Mouse (Mus musculus): Measurements from ENCODE around the gene Alk. TPM values are rescaled to one million over a fixed set of nuclear protein-coding genes. Genes with fewer than 3 reads are reported as not detected.
A peak's percentile ranks its signal among the peaks of the same experiment; 100 is the strongest.

The Alk gene
- polyA plus RNA-seq, 1 experiment from 2014 or later, result 0.39 TPM

DNA sequence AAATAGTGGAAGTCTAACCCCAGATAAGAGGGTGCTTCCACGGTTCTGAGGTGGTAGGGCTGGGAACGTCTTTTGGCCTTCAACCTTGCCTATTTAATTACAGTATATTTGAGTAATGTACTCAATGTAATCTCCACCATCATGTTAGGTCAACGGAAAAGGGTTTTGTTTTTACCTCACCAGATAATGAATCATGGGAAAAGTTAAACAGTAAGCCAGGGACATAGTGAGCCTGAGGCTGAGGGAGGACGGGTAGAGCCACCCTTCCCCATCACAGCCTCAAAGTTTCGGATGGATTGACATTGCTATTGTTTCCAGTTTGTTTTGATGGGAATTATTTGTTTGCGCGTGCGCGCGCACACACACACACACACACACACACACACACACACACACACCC is 668.6 kb downstream of the Alk start:
- WGBS (ENCODE audit: insufficient replicate concordance), result 81% methylated on average over 10 of the region's 10 CpGs
- Histone ChIP-seq H3K9ac (ENCODE audit: low read depth, low read length) (no peak overlapping the region), H3K27me3 (ENCODE audit: control insufficient read depth, insufficient read depth, low read length) (no peaks in the 10 kb centered on the region), H3K9me3 (replicated peaks; ENCODE audit: control insufficient read depth, low read length) (no peaks in the 10 kb centered on the region; the same call in 1 of the 2 replicates), H3K4me3 (ENCODE audit: low read depth, low read length) (no peak overlapping the region), H3K4me2 (no peak overlapping the region), H3K36me3 (ENCODE audit: control insufficient read depth, insufficient read depth, low read length) (no peaks in the 10 kb centered on the region), H3K27ac (ENCODE audit: low read depth, low read length) (no peak overlapping the region), H3K4me1 (ENCODE audit: control insufficient read depth, insufficient read depth, low read length) (no peaks in the 10 kb centered on the region)
- no peak for ATAC-seq (replicated peaks; ENCODE audit: insufficient number of reproducible peaks, low FRiP score, low TSS enrichment)

DNA sequence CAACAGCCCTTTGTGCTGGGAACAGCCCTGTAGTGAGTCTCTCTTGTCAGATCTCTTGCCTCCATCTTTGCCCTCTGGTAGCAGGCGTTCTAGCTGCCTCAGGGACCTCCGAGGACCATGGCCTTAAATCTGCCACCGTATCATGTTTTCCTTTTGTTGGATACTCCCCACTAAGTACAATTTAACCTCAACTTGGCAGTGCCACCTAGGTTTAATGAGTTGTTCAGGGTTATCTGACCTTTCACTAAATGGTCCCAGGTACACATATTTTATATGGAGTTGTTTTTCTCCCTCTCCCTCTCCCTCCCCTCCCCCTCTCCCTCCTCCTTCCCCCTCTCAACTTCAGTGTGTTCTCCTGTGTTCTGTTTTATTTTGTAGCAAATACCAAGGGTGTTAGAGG is 669.1 kb downstream of the Alk start:
- Histone ChIP-seq H3K9ac (ENCODE audit: low read depth, low read length) (no peak overlapping the region), H3K27me3 (ENCODE audit: control insufficient read depth, insufficient read depth, low read length) (no peaks in the 10 kb centered on the region), H3K36me3 (ENCODE audit: control insufficient read depth, insufficient read depth, low read length) (no peaks in the 10 kb centered on the region), H3K9me3 (replicated peaks; ENCODE audit: control insufficient read depth, low read length) (no peaks in the 10 kb centered on the region; the same call in 1 of the 2 replicates), H3K4me1 (ENCODE audit: control insufficient read depth, insufficient read depth, low read length) (no peaks in the 10 kb centered on the region), H3K4me2 (no peak overlapping the region), H3K4me3 (ENCODE audit: low read depth, low read length) (no peak overlapping the region), H3K27ac (ENCODE audit: low read depth, low read length) (no peak overlapping the region)
- no peak for ATAC-seq (replicated peaks; ENCODE audit: insufficient number of reproducible peaks, low FRiP score, low TSS enrichment)
- 65% methylated on average over 3 of the region's 3 CpGs for WGBS (ENCODE audit: insufficient replicate concordance)

DNA sequence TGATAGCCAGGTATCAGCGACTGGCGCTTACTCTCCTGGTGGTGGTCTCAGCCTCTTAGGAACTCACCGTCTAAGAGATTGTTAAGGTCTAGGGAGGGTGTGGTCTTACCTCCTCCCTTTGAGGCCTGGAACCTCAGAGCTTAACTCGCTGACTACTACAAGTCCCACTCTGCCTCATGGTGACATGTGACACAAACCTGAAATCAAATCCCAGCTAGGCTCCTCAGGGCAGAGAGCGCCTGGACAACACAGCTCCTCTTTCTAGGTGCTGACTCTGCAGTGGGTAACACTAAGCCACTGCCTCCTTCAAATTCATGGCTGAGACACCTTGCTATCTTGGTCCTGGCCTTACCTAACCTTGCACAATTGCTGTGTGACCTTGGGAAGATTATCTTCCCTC is 689.5 kb downstream of the Alk start:
- Histone ChIP-seq H3K9me3 (replicated peaks; ENCODE audit: control insufficient read depth, low read length) (no peaks in the 10 kb centered on the region), H3K4me1 (ENCODE audit: control insufficient read depth, insufficient read depth, low read length) (no peaks in the 10 kb centered on the region), H3K9ac (ENCODE audit: low read depth, low read length) (no peak overlapping the region), H3K4me2 (no peak overlapping the region), H3K27me3 (ENCODE audit: control insufficient read depth, insufficient read depth, low read length) (no peaks in the 10 kb centered on the region), H3K27ac (ENCODE audit: low read depth, low read length) (no peak overlapping the region), H3K36me3 (ENCODE audit: control insufficient read depth, insufficient read depth, low read length) (no peaks in the 10 kb centered on the region), H3K4me3 (ENCODE audit: low read depth, low read length) (no peak overlapping the region)
- no peak for ATAC-seq (replicated peaks; ENCODE audit: insufficient number of reproducible peaks, low FRiP score, low TSS enrichment)
- 56% methylated on average over 5 of the region's 5 CpGs for WGBS (ENCODE audit: insufficient replicate concordance)

DNA sequence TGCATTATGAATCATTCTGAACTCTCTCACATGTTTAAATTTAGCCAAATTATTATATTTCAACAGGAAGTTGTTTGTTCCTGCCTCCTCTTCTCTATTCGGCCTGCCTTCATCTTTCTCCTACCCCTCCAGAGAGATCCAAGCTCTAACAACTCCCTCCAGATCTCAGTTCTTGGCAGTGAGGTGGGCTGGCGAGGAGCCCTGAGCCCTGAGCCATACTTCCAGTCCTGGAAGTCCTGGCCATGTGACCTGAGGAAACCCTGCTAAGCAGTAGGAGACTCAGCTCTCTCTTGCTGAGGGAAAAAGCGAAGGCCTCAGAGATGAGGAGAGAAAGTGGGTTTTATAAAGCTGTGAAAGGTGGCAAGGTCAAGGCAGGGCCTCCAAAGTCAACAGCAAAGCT is 689.9 kb downstream of the Alk start:
- Histone ChIP-seq H3K36me3 (ENCODE audit: control insufficient read depth, insufficient read depth, low read length) (no peaks in the 10 kb centered on the region), H3K4me2 (no peak overlapping the region), H3K9ac (ENCODE audit: low read depth, low read length) (no peak overlapping the region), H3K27ac (ENCODE audit: low read depth, low read length) (no peak overlapping the region), H3K4me1 (ENCODE audit: control insufficient read depth, insufficient read depth, low read length) (no peaks in the 10 kb centered on the region), H3K9me3 (replicated peaks; ENCODE audit: control insufficient read depth, low read length) (no peaks in the 10 kb centered on the region), H3K4me3 (ENCODE audit: low read depth, low read length) (no peak overlapping the region), H3K27me3 (ENCODE audit: control insufficient read depth, insufficient read depth, low read length) (no peaks in the 10 kb centered on the region)
- ATAC-seq (replicated peaks; ENCODE audit: insufficient number of reproducible peaks, low FRiP score, low TSS enrichment), result no peak
- WGBS (ENCODE audit: insufficient replicate concordance), result 74% methylated on average over 3 of the region's 3 CpGs

DNA sequence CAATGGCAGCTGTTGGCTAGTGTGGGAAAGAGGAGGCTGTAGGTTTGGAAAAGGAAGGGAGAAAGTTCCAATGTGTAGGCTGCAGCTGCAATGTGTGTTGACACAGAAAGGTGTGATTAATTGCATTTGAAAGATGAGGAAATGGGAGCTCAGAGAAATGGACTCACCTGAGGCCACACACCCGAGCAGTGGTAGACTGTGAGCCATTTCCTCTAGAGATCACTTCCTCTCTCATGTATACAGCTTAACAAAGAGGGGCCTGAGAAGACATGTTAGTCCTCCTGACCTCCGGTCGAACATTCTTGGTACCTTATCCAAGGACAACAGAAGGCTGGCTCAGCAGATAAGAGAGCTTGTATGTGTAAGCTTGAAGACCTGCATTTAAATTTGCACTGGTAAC is 691.2 kb downstream of the Alk start:
- H3K9me3 ChIP-seq (replicated peaks; ENCODE audit: control insufficient read depth, low read length), result no peaks in the 10 kb centered on the region
- H3K4me1 ChIP-seq (ENCODE audit: control insufficient read depth, insufficient read depth, low read length), result no peaks in the 10 kb centered on the region
- no peaks in the 10 kb centered on the region for H3K36me3 ChIP-seq (ENCODE audit: control insufficient read depth, insufficient read depth, low read length)
- no peaks in the 10 kb centered on the region for H3K27me3 ChIP-seq (ENCODE audit: control insufficient read depth, insufficient read depth, low read length)
- H3K4me3 ChIP-seq (ENCODE audit: low read depth, low read length), result no peak overlapping the region
- H3K27ac ChIP-seq (ENCODE audit: low read depth, low read length), result no peak overlapping the region
- no peak for ATAC-seq (replicated peaks; ENCODE audit: insufficient number of reproducible peaks, low FRiP score, low TSS enrichment)
- H3K9ac ChIP-seq (ENCODE audit: low read depth, low read length), result no peak overlapping the region
- no peak overlapping the region for H3K4me2 ChIP-seq
- 48% methylated on average over 3 of the region's 3 CpGs for WGBS (ENCODE audit: insufficient replicate concordance)

DNA sequence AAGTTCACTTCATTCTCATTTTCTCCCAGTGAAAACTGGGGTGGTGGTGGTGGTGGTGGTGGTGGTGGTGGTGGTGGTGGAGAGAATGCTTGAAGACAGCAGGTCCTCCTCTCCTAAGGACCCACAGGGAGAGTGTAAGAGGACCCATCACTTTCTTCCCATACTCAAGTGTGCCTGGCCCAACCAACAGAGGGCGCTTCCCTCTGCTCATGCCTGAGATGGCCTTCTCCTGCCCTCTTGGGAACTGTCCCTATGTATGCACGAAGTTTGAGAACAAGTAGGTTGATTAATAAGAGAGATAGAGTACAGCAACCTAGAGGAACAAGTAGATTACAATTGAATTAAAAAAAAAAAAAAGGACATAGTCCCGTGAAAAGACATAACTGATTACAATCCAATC is 695.3 kb downstream of the Alk start:
- no peak overlapping the region for H3K9ac ChIP-seq (ENCODE audit: low read depth, low read length)
- no peak overlapping the region for H3K4me3 ChIP-seq (ENCODE audit: low read depth, low read length)
- H3K27ac ChIP-seq (ENCODE audit: low read depth, low read length), result no peak overlapping the region
- 38% methylated on average over 3 of the region's 3 CpGs for WGBS (ENCODE audit: insufficient replicate concordance)
- H3K9me3 ChIP-seq (replicated peaks; ENCODE audit: control insufficient read depth, low read length), result no peaks in the 10 kb centered on the region
- H3K4me1 ChIP-seq (ENCODE audit: control insufficient read depth, insufficient read depth, low read length), result no peaks in the 10 kb centered on the region
- H3K27me3 ChIP-seq (ENCODE audit: control insufficient read depth, insufficient read depth, low read length), result no peaks in the 10 kb centered on the region
- H3K4me2 ChIP-seq, result no peak overlapping the region
- H3K36me3 ChIP-seq (ENCODE audit: control insufficient read depth, insufficient read depth, low read length), result no peaks in the 10 kb centered on the region
- ATAC-seq (replicated peaks; ENCODE audit: insufficient number of reproducible peaks, low FRiP score, low TSS enrichment), result no peak

DNA sequence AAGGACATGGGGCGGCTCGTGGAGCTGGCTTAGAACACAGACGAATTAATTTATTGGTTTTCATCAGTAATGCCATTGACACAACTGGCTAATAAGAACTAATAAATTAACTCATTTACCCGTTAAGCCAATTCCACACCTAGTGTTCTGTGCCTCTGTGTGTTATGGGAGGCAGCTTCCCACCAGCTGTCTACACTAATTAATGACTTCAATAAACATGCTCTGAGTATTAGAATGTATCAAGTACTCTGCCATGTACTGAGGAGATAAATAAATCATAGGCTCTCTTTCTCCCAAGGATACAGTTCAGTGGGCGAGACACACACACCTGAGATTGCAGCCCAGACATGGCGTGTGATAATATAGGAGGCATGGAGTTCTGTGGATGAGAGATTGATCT is 723.1 kb downstream of the Alk start:
- H3K9me3 ChIP-seq (replicated peaks; ENCODE audit: control insufficient read depth, low read length), result no peaks in the 10 kb centered on the region
- H3K4me3 ChIP-seq (ENCODE audit: low read depth, low read length), result no peak overlapping the region
- no peak overlapping the region for H3K27ac ChIP-seq (ENCODE audit: low read depth, low read length)
- no peaks in the 10 kb centered on the region for H3K27me3 ChIP-seq (ENCODE audit: control insufficient read depth, insufficient read depth, low read length)
- no peaks in the 10 kb centered on the region for H3K4me1 ChIP-seq (ENCODE audit: control insufficient read depth, insufficient read depth, low read length)
- WGBS (ENCODE audit: insufficient replicate concordance), result 84% methylated on average over 6 of the region's 6 CpGs
- H3K9ac ChIP-seq (ENCODE audit: low read depth, low read length), result no peak overlapping the region
- H3K4me2 ChIP-seq, result no peak overlapping the region
- ATAC-seq (replicated peaks; ENCODE audit: insufficient number of reproducible peaks, low FRiP score, low TSS enrichment), result no peak
- no peaks in the 10 kb centered on the region for H3K36me3 ChIP-seq (ENCODE audit: control insufficient read depth, insufficient read depth, low read length)

DNA sequence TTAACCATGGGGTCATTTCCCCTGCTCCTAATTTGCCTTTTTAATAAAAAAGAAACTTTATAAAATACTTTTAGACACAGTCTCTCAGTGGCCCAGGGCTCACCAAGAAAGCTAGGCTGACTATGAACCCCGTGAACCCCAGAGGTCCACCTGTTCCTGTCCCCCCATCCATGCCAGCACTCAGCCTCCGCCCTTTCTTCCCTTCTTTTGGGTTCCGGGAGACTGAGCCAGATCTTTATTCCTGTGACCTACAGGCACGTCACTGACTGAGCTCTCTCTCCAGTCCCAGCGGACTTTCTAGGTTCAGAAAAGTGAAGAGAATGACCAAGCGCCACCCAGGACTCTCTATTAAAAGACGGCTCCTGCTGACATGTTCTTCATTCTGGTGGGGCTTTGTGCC is 728.9 kb downstream of the Alk start:
- Histone ChIP-seq H3K4me2 (no peak overlapping the region), H3K9me3 (replicated peaks; ENCODE audit: control insufficient read depth, low read length) (no peaks in the 10 kb centered on the region), H3K4me1 (ENCODE audit: control insufficient read depth, insufficient read depth, low read length) (no peaks in the 10 kb centered on the region), H3K9ac (ENCODE audit: low read depth, low read length) (no peak overlapping the region), H3K27me3 (ENCODE audit: control insufficient read depth, insufficient read depth, low read length) (no peaks in the 10 kb centered on the region), H3K36me3 (ENCODE audit: control insufficient read depth, insufficient read depth, low read length) (no peaks in the 10 kb centered on the region), H3K27ac (ENCODE audit: low read depth, low read length) (no peak overlapping the region), H3K4me3 (ENCODE audit: low read depth, low read length) (no peak overlapping the region)
- ATAC-seq (replicated peaks; ENCODE audit: insufficient number of reproducible peaks, low FRiP score, low TSS enrichment), result no peak
- WGBS (ENCODE audit: insufficient replicate concordance), result 70% methylated on average over 7 of the region's 7 CpGs

DNA sequence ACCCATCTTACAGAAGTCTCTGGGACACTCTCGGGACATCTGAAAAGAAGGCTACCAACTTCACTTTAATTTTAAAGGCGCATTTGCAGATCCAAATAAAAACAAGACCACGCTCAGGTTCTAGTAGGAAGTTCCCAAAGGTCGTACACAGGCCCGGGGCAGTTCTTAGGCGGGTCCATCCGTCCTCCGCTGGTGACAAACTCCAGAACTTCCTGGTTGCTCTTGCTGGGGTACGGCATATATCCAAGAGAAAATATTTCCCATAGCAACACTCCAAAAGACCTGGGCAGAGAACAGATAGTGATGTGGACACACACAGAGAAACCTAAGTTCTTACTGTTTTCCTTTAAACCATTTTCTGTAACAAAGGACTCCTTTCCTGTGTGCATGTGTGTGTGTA is 729.6 kb downstream of the Alk start:
- Histone ChIP-seq H3K36me3 (ENCODE audit: control insufficient read depth, insufficient read depth, low read length) (no peaks in the 10 kb centered on the region), H3K27ac (ENCODE audit: low read depth, low read length) (no peak overlapping the region), H3K27me3 (ENCODE audit: control insufficient read depth, insufficient read depth, low read length) (no peaks in the 10 kb centered on the region), H3K9ac (ENCODE audit: low read depth, low read length) (no peak overlapping the region), H3K4me2 (no peak overlapping the region), H3K4me3 (ENCODE audit: low read depth, low read length) (no peak overlapping the region), H3K9me3 (replicated peaks; ENCODE audit: control insufficient read depth, low read length) (no peaks in the 10 kb centered on the region), H3K4me1 (ENCODE audit: control insufficient read depth, insufficient read depth, low read length) (peaks cover under 1% of the 10 kb centered on the region; the same call in 1 of the 2 replicates)
- peak; percentile 72; the same call in 1 of the 2 replicates for ATAC-seq (replicated peaks; ENCODE audit: insufficient number of reproducible peaks, low FRiP score, low TSS enrichment)
- 65% methylated on average over 9 of the region's 9 CpGs for WGBS (ENCODE audit: insufficient replicate concordance)

All from heart, embryonic 11.5 days (tissue).